Mouse (Mus musculus): ENCODE measurements around the gene Pknox2.

- TF ChIP-seq HCFC1 (IDR thresholded peaks at IDR 0.05; ENCODE audit: borderline replicate concordance, insufficient read depth, low read length) (no peak), ZC3H11A (IDR thresholded peaks at IDR 0.05; ENCODE audit: borderline replicate concordance, low read depth, low read length) (no peak)
These were observed 5.1 kb downstream of the Pknox2 start for GRCm38 (mm10) chr9:37142107-37142506.

All from ES-E14 (cell line).